Mouse (Mus musculus) ovary, adult 18-20 months (tissue): ENCODE results near the gene Cntfr.

Experiments used
- DNase-seq: peaks from one replicate; pipeline ENCODE4 v3.0.0; 2022; ENCODE audit warnings: low spot score, mixed read lengths

Cntfr gene

GRCm38 (mm10) chr4:41679291-41679690 lies 17.6 kb downstream of the Cntfr start:
- DNase-seq = no peak

GRCm38 (mm10) chr4:41678863-41679262 lies 18.0 kb downstream of the Cntfr start:
- DNase-seq = no peak

- DNase-seq = no peak
These were observed 19.8 kb downstream of the Cntfr start for GRCm38 (mm10) chr4:41677006-41677629.

GRCm38 (mm10) chr4:41676248-41677005 lies 20.5 kb downstream of the Cntfr start:
- DNase-seq = no peak

GRCm38 (mm10) chr4:41673186-41673585 lies 23.7 kb downstream of the Cntfr start:
- DNase-seq = no peak

GRCm38 (mm10) chr4:41672522-41672963 lies 24.3 kb downstream of the Cntfr start:
- DNase-seq = no peak

GRCm38 (mm10) chr4:41671963-41672480 lies 24.9 kb downstream of the Cntfr start:
- no peak for DNase-seq

GRCm38 (mm10) chr4:41671500-41671899 lies 25.4 kb downstream of the Cntfr start:
- no peak for DNase-seq

- DNase-seq = no peak
These were observed 26.1 kb downstream of the Cntfr start for GRCm38 (mm10) chr4:41670836-41671235.

GRCm38 (mm10) chr4:41666646-41667045 lies 30.2 kb downstream of the Cntfr start:
- DNase-seq = peak; percentile 41

GRCm38 (mm10) chr4:41665009-41665675 lies 31.7 kb downstream of the Cntfr start:
- peak; percentile 30 for DNase-seq

- no peak for DNase-seq
These were observed 32.4 kb downstream of the Cntfr start for GRCm38 (mm10) chr4:41664533-41664932.

GRCm38 (mm10) chr4:41663614-41664013 lies 33.3 kb downstream of the Cntfr start:
- DNase-seq = no peak

- DNase-seq = no peak
These were observed 34.2 kb downstream of the Cntfr start for GRCm38 (mm10) chr4:41662723-41663122.

GRCm38 (mm10) chr4:41660851-41661430 lies 35.9 kb downstream of the Cntfr start:
- DNase-seq = no peak

- no peak for DNase-seq
These were observed 37.3 kb downstream of the Cntfr start for GRCm38 (mm10) chr4:41659556-41659955.

- no peak for DNase-seq
These were observed 38.1 kb downstream of the Cntfr start for GRCm38 (mm10) chr4:41658566-41659384.

- no peak for DNase-seq
These were observed 41.4 kb downstream of the Cntfr start for GRCm38 (mm10) chr4:41655525-41655924.

- DNase-seq = no peak
These were observed 42.7 kb downstream of the Cntfr start for GRCm38 (mm10) chr4:41654217-41654616.

- no peak for DNase-seq
These were observed 43.2 kb downstream of the Cntfr start for GRCm38 (mm10) chr4:41653730-41654129.

GRCm38 (mm10) chr4:41653296-41653695 lies 43.6 kb downstream of the Cntfr start:
- no peak for DNase-seq
